Mouse (Mus musculus) macrophage (primary cell): ENCODE data around the gene Nudt22. TPM values are rescaled to one million over a fixed set of nuclear protein-coding genes. Genes with fewer than 3 reads are reported as not detected.

Source experiments
- H3K27ac ChIP-seq: fragments of 350-480 bp; formaldehyde crosslinking; 2 replicates; pipeline ENCODE4 v1.9.0; 2021
- H3K36me3 ChIP-seq: fragments of 350-480 bp; formaldehyde crosslinking; 2 replicates; pipeline ENCODE4 v1.9.0; 2021; ENCODE audit errors: inconsistent target
- H3K4me3 ChIP-seq: fragments of 350-480 bp; formaldehyde crosslinking; 2 replicates; pipeline ENCODE4 v1.9.0; 2021; ENCODE audit errors: inconsistent target
- H3K79me2 ChIP-seq: fragments of 350-480 bp; formaldehyde crosslinking; 2 replicates; pipeline ENCODE4 v1.9.0; 2021; ENCODE audit errors: inconsistent target
- WGBS: methylation state at CpG from one replicate; pipeline ENCODE4 v1.1.7; 2026; ENCODE audit warnings: inconsistent platforms; ENCODE audit not compliant: missing documents; 5-methylcytosine and 5-hydroxymethylcytosine counted together
- polyA plus RNA-seq: library from polyadenylated mRNA; stranded (reverse); fragments of 250-400 nt; gene quantifications from 3 replicates; pipeline ENCODE4 v1.2.4, GENCODE M21; 2018; ENCODE audit warnings: inconsistent platforms

Gene Nudt22
- polyA plus RNA-seq, 1 experiment from 2014 or later, result 4.5 TPM

DNA sequence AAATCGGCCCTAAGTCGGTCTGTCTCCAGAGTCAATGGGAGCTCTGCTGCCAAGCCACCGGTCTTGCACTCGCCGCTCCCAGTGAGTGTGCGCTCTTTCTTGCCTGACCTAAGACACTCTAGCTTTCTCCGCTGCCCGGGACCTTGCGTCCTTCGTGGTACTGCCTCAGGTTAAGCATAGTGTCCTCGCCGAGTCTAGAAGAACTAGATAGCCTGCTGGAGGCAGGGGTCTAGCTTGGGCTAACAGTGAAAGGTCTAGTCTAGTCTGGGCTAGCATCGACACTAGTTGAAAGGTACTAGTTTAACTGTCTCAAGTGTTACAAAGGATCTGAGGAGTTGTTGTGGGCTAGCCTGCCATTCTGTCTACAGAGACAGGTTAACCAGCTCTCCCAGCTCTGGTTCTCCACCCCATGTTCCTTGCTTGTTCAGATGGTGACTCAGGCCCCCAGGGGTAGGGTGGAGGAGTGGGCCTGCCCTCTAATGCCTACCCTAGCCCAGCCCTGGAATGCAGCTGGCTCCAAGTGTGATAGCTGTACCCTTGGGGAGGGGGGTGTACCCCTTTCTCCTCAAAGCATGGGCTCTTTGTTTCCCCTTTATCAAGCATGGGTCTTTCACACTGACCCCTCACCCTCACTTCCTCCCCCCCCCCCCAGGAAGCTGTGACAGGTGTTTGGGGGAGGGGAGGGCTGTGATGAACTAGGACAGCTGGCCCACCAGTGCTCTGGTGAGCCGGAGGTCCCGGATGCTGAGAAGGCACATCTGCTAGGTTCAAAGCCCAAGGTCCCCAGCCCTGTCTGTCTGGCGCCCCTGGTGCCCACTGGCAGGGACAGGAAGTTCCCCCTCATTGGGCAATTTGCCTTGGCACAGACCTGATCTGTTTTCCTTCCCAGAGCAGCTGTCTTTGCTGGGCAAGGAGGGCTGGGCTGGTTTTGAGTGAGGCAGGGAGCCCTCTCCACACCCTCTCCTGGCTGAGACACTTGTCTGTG is 20.1 kb downstream of the Nudt22 start, which contains the start of gene Plcb3:
Gene Plcb3 (minus strand): TSS at position 934 of the 985 bp plus-strand sequence.
- peaks cover 41% of the 10 kb centered on the region for H3K79me2 ChIP-seq
- H3K36me3 ChIP-seq, result 0 out of 2 replicates have a peak, but pooled peaks cover 6% of the 10 kb centered on the region
- under 1% methylated on average over 16 of the region's 16 CpGs for WGBS
- peak within 1 kb of the TSS; percentile 89 for H3K4me3 ChIP-seq
- H3K27ac ChIP-seq, result peak within 1 kb of the TSS; percentile 73

DNA sequence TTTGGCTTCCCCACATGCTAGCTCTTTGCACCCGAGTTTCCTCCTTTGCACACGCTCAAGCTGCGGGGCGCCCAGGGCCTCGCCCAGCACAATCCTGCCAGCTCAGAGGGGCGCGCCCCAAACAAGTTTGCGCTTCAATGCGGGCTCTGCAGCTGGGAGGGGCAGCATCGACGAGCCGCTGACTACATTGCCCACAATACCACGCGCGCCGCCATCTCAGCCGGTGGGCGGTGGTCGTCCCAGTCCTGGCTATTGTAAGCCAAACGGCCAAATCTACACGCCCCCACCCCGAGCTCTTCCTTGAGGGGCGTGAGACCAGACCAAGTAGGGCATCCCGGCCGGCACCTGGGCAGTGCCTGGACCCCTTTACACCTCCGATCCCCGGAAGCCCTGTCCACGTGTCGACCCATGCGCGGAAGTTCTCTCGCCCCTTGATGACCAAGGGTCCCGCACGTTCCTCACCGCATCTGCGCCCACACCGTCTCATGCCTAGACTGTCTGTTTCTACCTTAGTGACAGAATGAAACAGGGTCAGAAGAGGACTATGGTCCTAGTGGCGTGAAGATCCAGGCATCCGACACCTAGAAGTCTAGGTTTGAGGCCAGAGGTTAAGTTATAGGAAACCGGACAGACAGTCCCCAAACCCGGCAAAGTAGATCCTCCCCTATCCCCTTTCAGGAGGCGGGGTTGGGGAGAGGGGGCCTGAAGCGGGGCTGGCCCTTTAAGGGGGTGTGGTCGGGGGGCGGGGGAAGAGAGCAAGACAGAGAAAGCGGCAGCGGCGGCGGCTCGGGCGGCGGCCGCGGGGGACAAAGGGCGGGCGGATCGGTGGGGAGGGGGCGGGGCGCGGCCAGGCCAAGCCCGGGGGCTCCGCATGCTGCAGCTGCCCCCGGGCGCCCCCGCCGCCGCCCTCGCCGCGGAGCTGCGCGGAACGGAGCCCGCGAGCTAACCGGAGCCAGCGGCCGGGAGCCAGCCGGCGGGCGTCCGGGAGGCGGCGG is 21.4 kb downstream of the Nudt22 start, which contains the start of gene Ppp1r14b:
Gene Ppp1r14b (plus strand): TSS at position 758 of the 995 bp plus-strand sequence.
- peaks cover 41% of the 10 kb centered on the region for H3K79me2 ChIP-seq
- WGBS, result under 1% methylated on average over 80 of the region's 84 CpGs
- H3K27ac ChIP-seq, result peak within 1 kb of the TSS; percentile 73
- 0 out of 2 replicates have a peak, but pooled peaks cover 6% of the 10 kb centered on the region for H3K36me3 ChIP-seq
- peak within 1 kb of the TSS; percentile 89 for H3K4me3 ChIP-seq

DNA sequence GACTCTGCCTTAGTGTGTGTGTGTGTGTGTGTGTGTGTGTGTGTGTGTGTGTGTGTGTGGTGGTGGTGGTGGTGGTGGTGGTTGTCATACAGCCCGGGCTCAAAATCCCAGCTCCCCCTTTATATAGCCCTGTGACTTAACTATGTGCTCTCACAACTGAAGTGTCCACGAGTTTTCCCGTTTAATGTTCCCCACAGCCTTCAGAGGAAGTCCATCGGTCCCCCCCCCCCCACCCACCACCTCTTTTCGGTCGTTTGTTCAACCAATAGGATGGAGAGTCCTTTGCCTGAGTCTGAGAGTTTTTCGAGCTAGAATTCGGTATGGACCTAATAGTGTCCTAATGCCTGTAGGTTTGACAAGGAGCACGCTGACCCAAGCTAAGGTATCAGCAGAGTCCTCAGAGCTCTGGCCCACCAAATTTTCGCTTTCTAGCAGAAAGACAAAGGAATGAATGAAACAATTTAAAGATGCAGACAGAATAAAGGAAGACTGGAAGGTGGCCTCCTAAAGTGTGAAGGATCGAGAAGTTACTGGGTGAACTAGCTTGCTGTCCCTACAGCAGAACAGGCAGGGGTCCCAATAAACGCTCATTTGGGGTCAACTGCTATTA is 22.2 kb downstream of the Nudt22 start:
- Histone ChIP-seq H3K27ac (no peak overlapping the region), H3K36me3 (0 out of 2 replicates have a peak, but pooled peaks cover 6% of the 10 kb centered on the region), H3K4me3 (peak overlapping the region; percentile 65), H3K79me2 (peaks cover 40% of the 10 kb centered on the region)
- WGBS, result 30% methylated on average over 11 of the region's 12 CpGs

DNA sequence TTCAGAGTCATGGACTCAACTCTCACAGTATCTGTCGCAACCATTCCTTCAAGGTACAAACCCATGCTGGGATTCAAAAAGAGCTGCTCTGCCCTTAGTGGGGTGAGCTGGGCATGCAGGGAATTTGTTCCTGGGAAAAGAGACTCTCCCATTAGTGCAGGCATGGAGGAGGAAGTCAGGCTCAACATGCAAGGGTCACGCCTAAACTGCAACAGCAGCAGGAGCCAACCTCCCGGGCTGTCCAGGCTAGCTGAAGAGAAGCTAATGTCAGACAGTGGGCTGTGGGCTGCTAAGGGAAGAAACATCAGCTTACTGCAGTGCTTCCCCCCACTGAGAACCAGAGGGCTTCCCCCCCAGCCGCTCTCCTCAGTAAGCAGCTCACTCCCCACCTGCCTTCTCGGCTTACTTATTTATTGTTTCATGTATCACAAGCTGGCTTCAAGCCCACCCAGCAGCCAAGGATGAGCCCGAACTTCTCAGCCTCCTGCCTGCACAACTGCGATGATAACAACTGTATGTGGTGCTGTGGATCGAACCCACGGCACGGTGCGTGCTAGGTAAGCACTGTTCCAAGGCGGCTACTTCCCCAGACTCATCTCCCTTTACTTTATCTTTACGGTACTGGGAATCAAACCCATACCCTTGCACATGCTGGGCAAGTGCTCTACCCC is 23.5 kb downstream of the Nudt22 start:
- H3K79me2 ChIP-seq, result peaks cover 40% of the 10 kb centered on the region
- 0 out of 2 replicates have a peak, but pooled peaks cover 2% of the 10 kb centered on the region for H3K36me3 ChIP-seq
- H3K4me3 ChIP-seq, result no peak overlapping the region
- no peak overlapping the region for H3K27ac ChIP-seq
- WGBS, result 91% methylated on average over 13 of the region's 13 CpGs

DNA sequence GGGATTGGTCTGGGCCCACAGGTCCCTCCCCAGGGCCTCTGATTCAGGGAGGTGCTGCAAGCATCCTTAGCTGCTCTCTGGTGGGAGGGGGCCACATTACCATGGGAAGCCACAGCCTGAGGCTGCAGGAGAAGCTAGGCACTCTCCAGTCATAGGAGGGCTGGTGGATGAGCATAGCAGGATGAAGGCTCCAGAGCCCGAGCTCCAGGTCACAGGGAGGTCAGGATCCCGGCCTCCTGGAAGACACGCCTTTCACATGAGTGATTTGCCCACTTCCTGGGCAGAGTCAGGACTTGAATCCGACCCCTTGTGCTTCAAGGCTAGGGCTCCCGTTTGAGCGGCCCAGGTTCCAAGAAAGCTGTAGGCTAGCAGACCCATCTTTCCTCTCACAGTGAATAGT is 24.3 kb downstream of the Nudt22 start:
- H3K27ac ChIP-seq, result no peak overlapping the region
- WGBS, result 88% methylated on average over 6 of the region's 6 CpGs
- H3K4me3 ChIP-seq, result no peak overlapping the region
- peaks cover 33% of the 10 kb centered on the region for H3K79me2 ChIP-seq
- peaks cover 2% of the 10 kb centered on the region; the same call in 1 of the 2 replicates for H3K36me3 ChIP-seq

DNA sequence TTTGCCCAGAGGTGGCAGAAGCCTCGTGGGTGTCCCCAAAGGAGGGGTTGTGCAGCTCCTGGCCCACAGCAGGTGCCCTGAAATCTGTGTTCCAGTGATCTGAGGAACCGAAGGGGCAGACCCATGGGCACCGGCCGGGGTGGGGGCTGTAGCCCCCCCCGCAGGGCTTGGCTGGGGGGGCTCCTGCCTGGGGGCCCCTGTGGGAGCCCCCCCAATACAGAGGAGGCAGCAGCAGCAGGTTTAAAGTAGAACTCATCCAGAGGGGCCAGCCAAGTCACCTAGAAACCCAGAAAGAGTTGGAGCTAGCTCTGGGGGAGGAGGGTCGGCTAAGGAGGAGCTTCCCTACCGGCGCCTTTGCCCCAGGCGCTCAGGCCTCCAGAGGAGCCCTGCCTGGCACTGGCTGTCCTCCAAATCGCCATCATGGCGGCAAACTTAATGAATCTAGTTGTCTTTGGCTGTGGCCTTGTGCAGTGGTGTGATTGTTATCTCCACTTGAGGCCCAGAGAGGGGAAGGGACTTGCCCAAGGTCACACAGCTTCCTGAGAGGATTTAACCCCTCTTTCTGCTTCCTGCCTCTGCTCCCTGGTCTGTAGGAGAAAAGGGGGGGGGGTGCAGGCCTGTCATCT is 25.3 kb downstream of the Nudt22 start:
- H3K79me2 ChIP-seq, result peaks cover 23% of the 10 kb centered on the region
- H3K4me3 ChIP-seq, result no peak overlapping the region
- WGBS, result 48% methylated on average over 7 of the region's 11 CpGs
- no peak overlapping the region for H3K27ac ChIP-seq
- H3K36me3 ChIP-seq, result peaks cover 12% of the 10 kb centered on the region

DNA sequence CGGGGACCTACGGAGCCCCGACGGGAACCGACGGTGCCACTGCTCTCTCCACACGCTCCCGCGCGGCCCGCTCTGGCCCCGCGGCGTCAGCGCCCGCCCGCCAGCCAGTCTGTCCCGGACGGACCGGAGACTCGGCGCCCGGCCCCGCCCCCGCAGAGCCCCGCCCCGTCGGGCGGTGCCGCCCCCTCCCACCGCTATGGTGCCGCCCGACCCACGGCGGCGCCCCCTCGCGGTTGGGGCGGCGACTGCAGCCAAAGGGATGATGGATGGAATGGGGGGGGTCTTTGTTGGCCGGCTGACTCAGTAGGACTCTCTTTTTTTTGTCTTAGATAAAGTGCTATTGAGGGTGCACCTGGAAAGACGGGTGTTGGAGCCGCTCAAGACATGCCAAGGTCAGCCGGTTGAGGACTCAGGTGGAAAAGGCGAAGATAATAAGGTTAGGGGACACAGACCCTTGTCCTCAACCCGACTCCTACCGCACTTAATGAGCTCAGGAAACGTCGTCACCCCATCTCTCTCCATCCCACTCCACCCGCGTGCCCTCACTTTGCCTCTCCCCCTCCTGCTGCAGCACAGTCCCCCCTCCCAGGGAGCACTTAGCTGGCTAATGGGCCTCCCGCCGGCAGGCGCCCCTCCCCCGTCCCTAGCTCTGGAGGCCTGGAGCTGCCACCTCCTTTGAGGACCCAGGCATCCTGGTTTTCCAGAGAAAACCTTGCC is 26.1 kb downstream of the Nudt22 start:
- H3K4me3 ChIP-seq, result peak overlapping the region; percentile 57; the same call in 1 of the 2 replicates
- no peak overlapping the region for H3K27ac ChIP-seq
- peaks cover 20% of the 10 kb centered on the region; the same call in 1 of the 2 replicates for H3K79me2 ChIP-seq
- H3K36me3 ChIP-seq, result peaks cover 20% of the 10 kb centered on the region
- WGBS, result 4% methylated on average over 37 of the region's 55 CpGs

DNA sequence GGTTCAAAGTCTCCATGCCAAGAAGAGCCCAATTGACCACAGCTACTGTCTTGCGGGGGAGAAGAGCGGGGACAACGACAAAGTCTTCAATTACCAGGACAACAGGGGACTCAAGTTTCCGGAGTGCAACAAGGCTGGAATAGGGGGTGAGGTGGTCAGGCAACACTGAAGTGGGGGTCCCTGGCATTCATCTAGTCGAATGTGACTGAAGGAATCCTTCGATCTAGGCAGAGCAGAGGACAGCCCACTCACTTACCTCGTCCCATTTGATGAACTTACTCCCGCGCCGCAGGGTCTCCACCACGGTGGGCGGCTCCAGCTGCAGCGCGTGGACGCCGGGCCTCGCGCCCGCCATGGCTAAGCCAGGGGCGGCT is 26.6 kb downstream of the Nudt22 start:
- H3K27ac ChIP-seq, result peak overlapping the region; percentile 3; the same call in 1 of the 2 replicates
- peaks cover 20% of the 10 kb centered on the region; the same call in 1 of the 2 replicates for H3K79me2 ChIP-seq
- under 1% methylated on average over 20 of the region's 20 CpGs for WGBS
- peaks cover 25% of the 10 kb centered on the region for H3K36me3 ChIP-seq
- H3K4me3 ChIP-seq, result peak overlapping the region; percentile 57

DNA sequence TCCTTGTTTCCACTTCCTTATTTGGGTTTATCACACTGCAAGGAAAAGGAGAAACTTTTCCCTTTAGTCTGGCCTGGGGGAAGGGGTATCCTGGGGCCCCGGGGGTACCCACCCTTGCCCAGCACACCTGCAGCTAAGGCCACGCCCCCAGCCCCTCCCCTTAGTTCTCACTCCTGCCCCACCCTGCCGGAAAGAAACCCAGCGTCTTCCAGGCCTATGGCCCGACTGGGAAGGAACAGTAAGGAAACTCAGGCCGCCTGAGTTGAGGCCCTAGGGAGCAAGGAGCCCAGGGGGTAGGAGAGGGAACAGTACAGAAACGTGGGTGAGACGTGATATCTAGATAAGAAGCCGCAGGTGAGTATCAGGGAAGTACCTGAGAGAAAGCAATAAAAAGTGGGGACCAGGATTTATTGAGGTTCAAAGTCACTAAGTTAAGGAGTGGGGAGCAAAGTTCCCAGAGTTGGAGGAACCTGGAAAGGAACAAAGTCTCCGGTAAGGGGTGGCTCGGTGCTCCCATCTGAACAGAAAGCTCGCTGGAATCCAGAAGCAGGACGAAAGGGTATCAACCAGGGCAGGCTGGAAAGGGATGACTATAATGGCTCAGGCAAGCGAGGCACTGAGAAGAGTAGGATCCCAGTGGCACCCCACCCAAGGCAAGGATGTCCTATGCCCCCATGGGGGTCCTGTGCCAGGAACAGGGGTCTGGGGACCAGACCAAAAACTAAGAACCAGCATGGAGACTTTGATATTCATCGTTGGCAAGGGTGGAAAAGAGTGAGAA is 27.2 kb downstream of the Nudt22 start:
- peak overlapping the region; percentile 3; the same call in 1 of the 2 replicates for H3K27ac ChIP-seq
- 6% methylated on average over 15 of the region's 15 CpGs for WGBS

DNA sequence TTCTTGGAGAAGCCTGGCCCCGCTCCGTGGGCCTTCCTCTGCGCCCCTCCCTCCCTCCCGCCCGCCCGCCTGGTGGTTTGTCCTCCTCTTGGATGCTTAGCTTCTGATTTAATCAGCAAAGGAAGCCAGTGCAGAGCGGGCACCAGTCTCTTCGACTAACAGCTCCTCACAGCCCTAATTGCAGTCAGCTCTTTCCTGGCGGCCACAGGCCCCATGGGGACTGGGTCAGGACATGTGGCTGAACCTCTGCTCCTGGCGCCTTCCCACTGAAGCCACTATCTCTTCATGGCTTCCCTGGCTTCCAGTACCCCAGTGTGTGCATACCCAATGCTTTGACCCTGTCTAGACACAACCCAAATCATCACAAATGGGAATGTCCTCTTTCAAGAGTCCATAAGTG is 39.5 kb downstream of the Nudt22 start:
- Histone ChIP-seq H3K4me3 (no peak overlapping the region), H3K27ac (no peak overlapping the region), H3K79me2 (no peaks in the 10 kb centered on the region), H3K36me3 (peaks cover 66% of the 10 kb centered on the region)
- WGBS, result 95% methylated on average over 6 of the region's 10 CpGs

More for the DNA sequence above, 27.2 kb downstream of the Nudt22 start:
- Histone ChIP-seq H3K36me3 (peaks cover 31% of the 10 kb centered on the region), H3K79me2 (peaks cover 20% of the 10 kb centered on the region; the same call in 1 of the 2 replicates), H3K4me3 (peak overlapping the region; percentile 57)

DNA sequence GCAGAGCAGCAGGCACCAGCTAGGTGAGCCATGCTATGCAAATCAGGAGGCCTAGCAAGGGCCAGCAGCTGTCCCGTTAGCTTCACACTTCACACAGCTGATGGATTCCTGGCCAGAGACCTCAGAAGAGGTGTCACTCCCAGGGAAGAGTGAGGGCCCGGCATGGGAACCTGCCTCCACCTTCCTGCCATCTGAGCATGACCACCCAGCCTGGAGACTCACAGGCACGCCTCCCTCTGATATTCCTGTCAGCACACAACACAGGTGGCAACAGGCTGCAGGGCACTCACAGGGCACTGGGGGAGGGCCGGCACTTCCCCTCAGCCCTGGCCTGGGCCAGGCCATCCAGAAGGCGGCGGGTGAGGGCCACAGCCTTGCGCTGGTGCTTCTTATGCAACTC is 40.5 kb downstream of the Nudt22 start:
- Histone ChIP-seq H3K36me3 (peaks cover 62% of the 10 kb centered on the region), H3K79me2 (no peaks in the 10 kb centered on the region), H3K4me3 (no peak overlapping the region), H3K27ac (no peak overlapping the region)
- 93% methylated on average over 7 of the region's 7 CpGs for WGBS

DNA sequence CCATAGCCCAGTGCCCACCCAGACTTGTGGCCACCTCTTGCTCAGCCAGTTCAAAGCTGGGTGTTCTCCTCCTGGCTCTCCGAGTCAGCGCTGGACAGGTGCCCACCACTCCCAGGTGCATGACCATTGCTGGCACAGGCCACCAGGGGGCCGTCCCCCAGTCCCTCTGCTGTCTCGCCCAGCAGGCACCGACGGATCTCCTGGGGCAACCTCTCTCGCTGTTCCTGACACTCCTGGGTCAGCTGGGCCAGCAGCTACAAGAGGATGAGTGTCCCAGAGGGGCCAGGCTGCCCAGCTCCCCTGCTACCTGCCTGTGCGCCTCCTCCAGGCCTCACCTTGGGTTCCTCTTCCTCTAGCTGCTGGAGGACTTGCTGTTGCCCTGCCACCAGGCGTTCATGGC is 41.9 kb downstream of the Nudt22 start:
- 76% methylated on average over 8 of the region's 9 CpGs for WGBS
- no peaks in the 10 kb centered on the region; the same call in 1 of the 2 replicates for H3K79me2 ChIP-seq
- H3K27ac ChIP-seq, result no peak overlapping the region
- peaks cover 48% of the 10 kb centered on the region for H3K36me3 ChIP-seq
- H3K4me3 ChIP-seq, result no peak overlapping the region
